Mouse (Mus musculus): ENCODE data around the gene Rubcnl. TPM values are rescaled to one million over a fixed set of nuclear protein-coding genes. Genes with fewer than 3 reads are reported as not detected.

Rubcnl gene
- polyA plus RNA-seq, 1 experiment from 2014 or later = 0.13 TPM

- no peaks in the 10 kb centered on the region for H3K36me3 ChIP-seq
- no peak for DNase-seq (ENCODE audit: low spot score)
- no peak overlapping the region for H3K4me3 ChIP-seq
- H3K9me3 ChIP-seq = no peaks in the 10 kb centered on the region
- H3K27ac ChIP-seq = no peak overlapping the region
- WGBS = 73% methylated on average over 3 of the region's 3 CpGs
- no peaks in the 10 kb centered on the region for H3K4me1 ChIP-seq (replicated peaks)
- H3K27me3 ChIP-seq (ENCODE audit: insufficient read depth, poor library complexity, severe bottlenecking) = no peaks in the 10 kb centered on the region
These were observed 19.3 kb upstream of the Rubcnl start for GRCm38 (mm10) chr14:74996556-74996955.

DNA sequence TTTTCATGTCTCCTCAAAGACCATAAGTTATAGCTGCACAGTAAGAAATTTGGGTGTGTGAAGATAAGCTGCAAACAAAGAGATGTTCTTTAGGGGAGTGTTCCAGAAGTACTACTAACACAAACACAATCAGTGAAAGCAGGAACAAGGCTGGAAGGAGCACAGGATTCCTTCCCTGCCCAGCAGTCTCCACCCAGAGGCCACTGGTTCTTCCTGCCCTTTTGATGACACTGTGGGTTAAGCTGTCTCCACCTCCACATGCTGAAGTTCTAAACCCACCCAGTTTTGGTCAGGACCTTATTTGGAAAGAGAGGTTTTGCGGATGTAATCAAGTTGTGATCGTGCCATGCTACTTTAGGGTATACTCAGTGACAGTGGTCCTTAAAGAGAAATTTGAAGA, 18.8 kb upstream of the Rubcnl start:
- WGBS = 93% methylated on average over 2 of the region's 2 CpGs
- Histone ChIP-seq H3K27me3 (ENCODE audit: insufficient read depth, poor library complexity, severe bottlenecking) (no peaks in the 10 kb centered on the region), H3K9me3 (no peaks in the 10 kb centered on the region), H3K4me1 (replicated peaks) (no peaks in the 10 kb centered on the region), H3K4me3 (no peak overlapping the region), H3K27ac (no peak overlapping the region), H3K36me3 (no peaks in the 10 kb centered on the region)
- DNase-seq (ENCODE audit: low spot score) = no peak

GRCm38 (mm10) chr14:75001364-75001763, 14.5 kb upstream of the Rubcnl start:
- H3K4me3 ChIP-seq = no peak overlapping the region
- H3K9me3 ChIP-seq = no peaks in the 10 kb centered on the region
- H3K27ac ChIP-seq = no peak overlapping the region
- no peak for DNase-seq (ENCODE audit: low spot score)
- no peaks in the 10 kb centered on the region for H3K27me3 ChIP-seq (ENCODE audit: insufficient read depth, poor library complexity, severe bottlenecking)
- WGBS = 84% methylated on average over 6 of the region's 6 CpGs
- H3K36me3 ChIP-seq = no peaks in the 10 kb centered on the region
- no peaks in the 10 kb centered on the region for H3K4me1 ChIP-seq (replicated peaks)

DNA sequence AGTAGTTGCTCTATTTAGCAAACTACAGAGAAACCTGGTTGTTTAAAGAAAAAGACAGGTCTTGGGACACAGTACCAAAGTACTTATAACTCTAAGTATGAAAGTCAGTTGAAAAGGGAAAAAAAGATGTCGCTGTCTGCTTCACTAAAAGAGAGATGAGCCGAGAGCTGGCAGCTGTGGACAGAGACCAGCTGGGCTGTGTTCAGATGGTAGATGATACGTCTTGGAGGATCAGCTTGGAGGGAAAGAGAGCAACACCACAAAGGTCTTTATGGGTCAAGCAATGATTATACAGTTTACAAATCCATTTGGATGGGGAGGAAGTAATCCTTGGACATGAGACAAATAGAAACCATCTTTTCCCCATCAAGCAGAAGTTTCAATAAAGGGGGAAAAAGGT, 12.5 kb upstream of the Rubcnl start:
- WGBS = 85% methylated on average over 3 of the region's 3 CpGs
- Histone ChIP-seq H3K27ac (no peak overlapping the region), H3K36me3 (no peaks in the 10 kb centered on the region), H3K9me3 (no peaks in the 10 kb centered on the region), H3K27me3 (ENCODE audit: insufficient read depth, poor library complexity, severe bottlenecking) (no peaks in the 10 kb centered on the region), H3K4me1 (replicated peaks) (no peaks in the 10 kb centered on the region), H3K4me3 (no peak overlapping the region)
- no peak for DNase-seq (ENCODE audit: low spot score)

DNA sequence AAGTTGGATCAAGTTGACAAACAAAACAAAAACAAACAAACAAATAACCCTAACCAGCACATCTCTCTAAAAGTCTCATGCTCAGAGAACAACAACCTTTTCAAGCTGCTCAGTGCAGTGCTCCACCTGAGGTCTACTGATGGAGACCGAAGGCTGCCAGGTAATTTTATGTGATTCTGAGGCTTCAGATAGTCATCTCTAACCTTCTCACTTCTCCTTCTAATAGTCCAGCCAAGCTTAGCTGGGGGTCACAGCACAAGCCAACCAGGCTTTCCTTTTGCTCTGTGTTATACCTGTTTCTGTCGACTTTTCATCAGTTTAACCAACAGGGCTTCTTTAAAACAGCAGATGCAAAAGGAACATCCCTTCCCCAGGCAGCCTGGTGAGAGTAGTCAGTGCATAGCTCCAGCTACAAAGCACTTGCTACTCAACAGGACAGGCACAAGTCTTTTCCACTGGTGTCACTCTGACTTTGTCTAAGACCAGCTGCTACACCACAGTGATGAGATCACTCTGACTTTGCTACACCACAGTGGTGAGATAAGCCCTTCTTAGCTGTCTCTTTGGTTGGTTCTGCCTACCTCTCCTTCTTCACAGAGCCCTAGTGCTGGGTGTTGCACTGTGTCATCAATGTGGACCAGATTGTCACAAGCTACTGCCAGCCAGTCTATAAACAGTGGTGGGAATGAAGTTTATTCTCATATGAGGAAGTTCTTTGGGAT, 10.2 kb upstream of the Rubcnl start:
- 88% methylated on average over 2 of the region's 2 CpGs for WGBS
- H3K4me1 ChIP-seq (replicated peaks) = no peaks in the 10 kb centered on the region
- no peak for DNase-seq (ENCODE audit: low spot score)
- no peak overlapping the region for H3K27ac ChIP-seq
- H3K36me3 ChIP-seq = no peaks in the 10 kb centered on the region
- no peak overlapping the region for H3K4me3 ChIP-seq
- H3K9me3 ChIP-seq = no peaks in the 10 kb centered on the region
- H3K27me3 ChIP-seq (ENCODE audit: insufficient read depth, poor library complexity, severe bottlenecking) = no peaks in the 10 kb centered on the region

- no peak for DNase-seq (ENCODE audit: low spot score)
- Histone ChIP-seq H3K27me3 (ENCODE audit: insufficient read depth, poor library complexity, severe bottlenecking) (no peaks in the 10 kb centered on the region), H3K4me1 (replicated peaks) (peaks cover 9% of the 10 kb centered on the region), H3K27ac (no peak overlapping the region), H3K9me3 (no peaks in the 10 kb centered on the region), H3K36me3 (no peaks in the 10 kb centered on the region), H3K4me3 (no peak overlapping the region)
- 76% methylated on average over 4 of the region's 4 CpGs for WGBS
These were observed 5.5 kb upstream of the Rubcnl start for GRCm38 (mm10) chr14:75010346-75010745.

- 37% methylated on average over 8 of the region's 8 CpGs for WGBS
- no peak overlapping the region; the same call in 1 of the 2 replicates for H3K27ac ChIP-seq
- no peak for DNase-seq (ENCODE audit: low spot score)
- H3K4me3 ChIP-seq = no peak overlapping the region
- H3K9me3 ChIP-seq = no peaks in the 10 kb centered on the region
- no peaks in the 10 kb centered on the region for H3K36me3 ChIP-seq
- no peaks in the 10 kb centered on the region for H3K27me3 ChIP-seq (ENCODE audit: insufficient read depth, poor library complexity, severe bottlenecking)
- H3K4me1 ChIP-seq (replicated peaks) = peaks cover 9% of the 10 kb centered on the region
These were observed 4.7 kb upstream of the Rubcnl start for GRCm38 (mm10) chr14:75010986-75011655.

GRCm38 (mm10) chr14:75016715-75017020, 841 bp downstream of the Rubcnl start:
- Histone ChIP-seq H3K27ac (no peak overlapping the region), H3K4me1 (replicated peaks) (peaks cover 5% of the 10 kb centered on the region; the same call in 1 of the 2 replicates), H3K36me3 (no peaks in the 10 kb centered on the region), H3K9me3 (no peaks in the 10 kb centered on the region), H3K27me3 (ENCODE audit: insufficient read depth, poor library complexity, severe bottlenecking) (peaks cover 6% of the 10 kb centered on the region), H3K4me3 (peak overlapping the region; percentile 71)
- WGBS = 77% methylated on average over 9 of the region's 9 CpGs
- DNase-seq (ENCODE audit: low spot score) = no peak

DNA sequence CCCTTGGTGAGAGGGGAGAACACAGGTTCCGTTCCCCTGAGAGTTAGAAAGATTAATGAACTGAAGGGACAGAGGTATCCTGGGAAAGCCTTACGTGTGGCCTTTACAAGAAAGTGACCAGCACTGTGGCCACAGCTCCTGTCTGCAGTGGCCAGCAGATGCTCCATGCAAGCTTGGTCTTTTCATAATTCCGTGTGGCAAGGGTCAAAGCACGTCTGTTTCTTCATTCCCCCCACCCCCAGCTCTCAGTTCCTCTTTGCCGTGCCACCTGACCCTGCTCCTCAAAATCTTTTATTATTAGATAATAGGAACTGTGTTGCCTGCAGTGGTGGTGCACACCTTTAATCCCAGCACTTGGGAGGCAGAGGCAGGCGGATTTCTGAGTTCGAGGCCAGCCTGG, 1.4 kb downstream of the Rubcnl start:
- Histone ChIP-seq H3K27me3 (ENCODE audit: insufficient read depth, poor library complexity, severe bottlenecking) (peaks cover 9% of the 10 kb centered on the region), H3K9me3 (no peaks in the 10 kb centered on the region), H3K4me3 (no peak overlapping the region), H3K36me3 (no peaks in the 10 kb centered on the region), H3K4me1 (replicated peaks) (peaks cover 5% of the 10 kb centered on the region; the same call in 1 of the 2 replicates), H3K27ac (no peak overlapping the region)
- 89% methylated on average over 7 of the region's 7 CpGs for WGBS
- DNase-seq (ENCODE audit: low spot score) = no peak

DNA sequence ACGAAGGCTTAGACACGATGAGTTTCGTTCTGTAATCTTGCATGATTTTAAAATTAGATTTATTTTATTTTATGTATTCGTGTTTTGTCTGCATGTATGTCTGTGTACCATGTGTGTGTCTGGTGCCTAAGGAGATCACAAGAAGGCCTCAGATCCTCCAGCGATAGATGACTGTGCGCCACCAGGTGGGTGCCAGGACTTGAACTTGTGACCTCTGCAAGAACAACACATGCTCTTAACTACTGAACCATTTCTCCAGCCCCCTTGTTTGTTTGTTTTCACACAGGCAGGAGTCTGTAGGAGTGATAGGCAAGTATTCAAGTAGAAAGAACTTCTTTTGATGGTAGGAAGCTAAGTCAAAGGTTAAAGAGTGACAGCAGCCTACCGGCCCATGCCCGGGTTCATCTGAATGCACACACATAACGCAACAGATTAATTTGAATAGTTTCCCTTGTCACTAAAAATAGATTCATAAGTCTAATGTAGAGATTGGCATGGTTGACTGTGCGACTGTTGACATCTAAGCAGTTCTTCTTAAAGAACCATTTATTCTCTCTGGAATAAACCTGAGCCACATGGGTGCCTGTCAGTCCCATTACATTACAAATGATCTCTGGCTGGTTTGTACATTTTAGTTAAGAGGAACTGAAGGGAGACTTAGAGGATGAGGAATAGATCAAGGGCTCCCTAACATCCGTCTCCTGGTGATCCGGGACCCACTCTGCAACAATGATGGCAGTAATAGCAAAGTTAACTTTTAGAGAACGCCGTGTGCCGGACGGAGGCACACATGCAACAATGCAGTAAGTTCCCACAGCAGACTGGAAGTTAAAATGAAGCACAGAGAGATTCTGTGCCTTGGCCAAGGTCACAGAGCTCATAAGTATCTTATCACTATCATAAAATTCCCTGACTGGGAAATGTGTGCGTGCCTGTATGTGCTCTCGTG, 2.3 kb downstream of the Rubcnl start:
- no peak for DNase-seq (ENCODE audit: low spot score)
- H3K4me3 ChIP-seq = no peak overlapping the region
- H3K27me3 ChIP-seq (ENCODE audit: insufficient read depth, poor library complexity, severe bottlenecking) = peaks cover 9% of the 10 kb centered on the region
- peaks cover 5% of the 10 kb centered on the region; the same call in 1 of the 2 replicates for H3K4me1 ChIP-seq (replicated peaks)
- H3K27ac ChIP-seq = no peak overlapping the region
- 87% methylated on average over 18 of the region's 18 CpGs for WGBS
- no peaks in the 10 kb centered on the region for H3K36me3 ChIP-seq
- H3K9me3 ChIP-seq = no peaks in the 10 kb centered on the region

DNA sequence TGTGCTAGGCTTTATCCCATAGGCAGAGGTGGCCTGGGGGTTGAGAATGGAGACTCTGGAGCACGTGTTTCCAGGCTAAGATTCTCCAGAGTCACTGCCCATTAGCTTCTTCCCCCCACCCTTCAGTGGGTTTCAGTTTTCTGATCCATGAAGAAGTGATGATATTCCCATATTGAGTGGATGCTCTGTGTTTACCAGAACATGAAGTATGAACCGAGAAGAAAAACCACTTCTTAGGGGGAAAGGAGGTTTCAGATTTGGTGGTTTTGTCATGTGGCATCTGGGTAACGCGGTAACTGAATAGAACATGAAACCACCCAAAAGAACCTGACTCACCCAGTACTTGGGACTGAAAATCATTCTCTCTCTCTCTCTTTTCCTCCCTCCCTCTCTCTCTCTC, 3.0 kb downstream of the Rubcnl start:
- H3K27ac ChIP-seq = no peak overlapping the region
- H3K9me3 ChIP-seq = no peaks in the 10 kb centered on the region
- H3K27me3 ChIP-seq (ENCODE audit: insufficient read depth, poor library complexity, severe bottlenecking) = peaks cover 9% of the 10 kb centered on the region
- H3K4me3 ChIP-seq = no peak overlapping the region
- peaks cover 5% of the 10 kb centered on the region; the same call in 1 of the 2 replicates for H3K4me1 ChIP-seq (replicated peaks)
- no peaks in the 10 kb centered on the region for H3K36me3 ChIP-seq
- no peak for DNase-seq (ENCODE audit: low spot score)
- WGBS = 75% methylated on average over 4 of the region's 4 CpGs

DNA sequence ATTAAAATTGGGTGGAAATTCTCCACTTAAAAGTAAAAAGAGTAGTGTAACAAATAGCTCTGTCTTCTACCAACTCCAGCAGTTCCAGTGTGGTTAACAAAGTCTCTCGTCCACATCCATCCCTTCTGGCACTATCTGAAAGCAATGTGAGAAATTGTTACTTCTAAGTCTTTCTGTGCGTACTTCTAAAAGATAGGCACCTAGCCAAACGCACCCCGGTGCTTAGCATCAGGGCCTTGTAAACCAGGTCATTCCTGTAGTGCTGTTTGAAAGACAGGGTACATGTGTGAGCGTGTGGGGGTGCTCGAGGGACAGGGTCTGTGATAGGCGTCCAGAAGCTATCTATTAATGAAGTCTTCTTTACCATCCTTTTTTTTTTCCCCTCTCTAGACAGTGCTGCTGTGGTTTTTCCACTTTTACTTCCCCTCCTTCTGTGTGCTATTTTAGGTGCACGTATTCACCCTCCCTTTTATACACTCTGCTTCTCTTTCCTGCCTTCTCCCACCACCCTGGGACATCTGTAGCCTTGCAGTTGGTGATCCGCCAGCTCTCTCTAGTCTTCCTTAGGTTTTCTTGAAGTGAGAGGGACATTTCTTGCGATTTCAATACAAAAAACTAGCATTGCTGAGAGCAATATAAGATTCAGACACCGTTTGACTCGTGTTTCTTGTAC, 4.9 kb downstream of the Rubcnl start:
- no peaks in the 10 kb centered on the region for H3K36me3 ChIP-seq
- WGBS = 87% methylated on average over 12 of the region's 12 CpGs
- H3K4me1 ChIP-seq (replicated peaks) = peaks cover 5% of the 10 kb centered on the region; the same call in 1 of the 2 replicates
- no peak overlapping the region for H3K27ac ChIP-seq
- no peak overlapping the region for H3K4me3 ChIP-seq
- no peak for DNase-seq (ENCODE audit: low spot score)
- H3K9me3 ChIP-seq = no peaks in the 10 kb centered on the region
- peaks cover 9% of the 10 kb centered on the region for H3K27me3 ChIP-seq (ENCODE audit: insufficient read depth, poor library complexity, severe bottlenecking)

All from hindbrain, embryonic 10.5 days (tissue).